Mouse (Mus musculus) hindbrain, embryonic 16.5 days (tissue): ENCODE data around the gene Etv3. TPM values are rescaled to one million over a fixed set of nuclear protein-coding genes. Genes with fewer than 3 reads are reported as not detected.
"Not testable (repeated sequence)": the region's sequence is repeated elsewhere in the genome, so short reads cannot be mapped to it uniquely, and the experiment has no call there.

Source experiments
- ATAC-seq: fragments of 200-750 bp; cut with Nextera tagmentation; 2 replicates; pipeline ENCODE4 v1.8.0; 2017; ENCODE audit warnings: moderate TSS enrichment, moderate library complexity
- H3K27ac ChIP-seq: fragments of 300-500 bp; sonication (generic); 2 replicates; pipeline ENCODE4 v1.5.1; 2014; ENCODE audit warnings: low read depth, mild to moderate bottlenecking, control low read depth, low read length, moderate library complexity
- H3K27me3 ChIP-seq: fragments of 300-500 bp; sonication (generic); replicated peaks from 2 replicates; pipeline ENCODE4 v1.6.1; 2014; ENCODE audit warnings: low read length; ENCODE audit not compliant: control insufficient read depth, insufficient read depth
- H3K36me3 ChIP-seq: fragments of 300-500 bp; sonication (generic); 2 replicates; pipeline ENCODE4 v1.6.1; 2014; ENCODE audit warnings: mild to moderate bottlenecking, low read length, moderate library complexity, mixed read lengths; ENCODE audit not compliant: control insufficient read depth, insufficient read depth
- H3K4me1 ChIP-seq: fragments of 300-500 bp; sonication (generic); 2 replicates; pipeline ENCODE4 v1.6.1; 2014; ENCODE audit warnings: low read depth, low read length; ENCODE audit not compliant: control insufficient read depth, insufficient read depth
- H3K4me2 ChIP-seq: fragments of 300-500 bp; sonication (generic); 2 replicates; pipeline ENCODE4 v1.6.1; 2014; ENCODE audit warnings: mild to moderate bottlenecking, low read length, control low read depth, moderate library complexity
- H3K4me3 ChIP-seq: fragments of 300-500 bp; sonication (generic); 2 replicates; pipeline ENCODE4 v1.5.1; 2014; ENCODE audit warnings: mild to moderate bottlenecking, low read length, control low read depth, moderate library complexity
- H3K9ac ChIP-seq: fragments of 300-500 bp; sonication (generic); 2 replicates; pipeline ENCODE4 v1.6.1; 2014; ENCODE audit warnings: low read depth, mild to moderate bottlenecking, control low read depth, low read length, moderate library complexity
- H3K9me3 ChIP-seq: fragments of 300-500 bp; sonication (generic); 2 replicates; pipeline ENCODE4 v1.6.1; 2014; ENCODE audit warnings: mild to moderate bottlenecking, low read length, moderate library complexity; ENCODE audit not compliant: control insufficient read depth
- WGBS: fragments of 180-500 bp; shearing (Covaris S2); extraction: QIAGEN DNeasy Blood & Tissue Kit; methylation state at CpG from one replicate; pipeline ENCODE4 v1.1.7; 2014; 5-methylcytosine and 5-hydroxymethylcytosine counted together
- polyA plus RNA-seq: library from polyadenylated mRNA; unstranded; fragments of >200 nt; fragmentation: Nextera tagmentation; extraction: Ambion mirVana; gene quantifications from 2 replicates; pipeline ENCODE4 v1.2.1, GENCODE M21; 2015

The Etv3 gene
- 9.2 and 10.3 TPM in 2 replicates for polyA plus RNA-seq

- peaks cover 20% of the 10 kb centered on the region for H3K36me3 ChIP-seq
- H3K4me2 ChIP-seq, result peak within 1 kb of the TSS; percentile 96
- peak within 1 kb of the TSS; percentile 89 for H3K27ac ChIP-seq
- peak; percentile 99 for ATAC-seq
- 6% methylated on average over 54 of the region's 64 CpGs for WGBS
- H3K4me1 ChIP-seq, result peaks cover 12% of the 10 kb centered on the region
- no peaks in the 10 kb centered on the region for H3K9me3 ChIP-seq
- peak within 1 kb of the TSS; percentile 99 for H3K9ac ChIP-seq
- no peaks in the 10 kb centered on the region for H3K27me3 ChIP-seq
- peak within 1 kb of the TSS; percentile 94 for H3K4me3 ChIP-seq
These were observed at the start of gene Etv3 for GRCm38 (mm10) chr3:87525043-87525836. Etv3 (plus strand) TSS chr3:87525407.

GRCm38 (mm10) chr3:87477948-87478347 is 47.3 kb upstream of the Etv3 start:
- H3K9ac ChIP-seq, H3K27ac ChIP-seq, ATAC-seq, H3K4me2 ChIP-seq, H3K36me3 ChIP-seq, H3K4me3 ChIP-seq, H3K9me3 ChIP-seq, H3K4me1 ChIP-seq, H3K27me3 ChIP-seq: not testable (repeated sequence)
- 82% methylated on average over 3 of the region's 3 CpGs for WGBS

- H3K27me3 ChIP-seq, H3K4me3 ChIP-seq, H3K9me3 ChIP-seq, H3K9ac ChIP-seq, ATAC-seq, H3K27ac ChIP-seq, H3K4me1 ChIP-seq, H3K36me3 ChIP-seq, H3K4me2 ChIP-seq: not testable (repeated sequence)
- WGBS, result 90% methylated on average over 6 of the region's 6 CpGs
These were observed 46.6 kb upstream of the Etv3 start for GRCm38 (mm10) chr3:87478596-87478995.

- not testable (repeated sequence) for ATAC-seq, H3K4me2 ChIP-seq, H3K4me3 ChIP-seq, H3K9ac ChIP-seq, H3K27ac ChIP-seq, H3K4me1 ChIP-seq, H3K36me3 ChIP-seq, H3K9me3 ChIP-seq, H3K27me3 ChIP-seq
These were observed 46.0 kb upstream of the Etv3 start for GRCm38 (mm10) chr3:87479230-87479629.

- H3K4me3 ChIP-seq, result no peak overlapping the region
- no peak for ATAC-seq
- H3K9me3 ChIP-seq, result no peaks in the 10 kb centered on the region
- H3K27me3 ChIP-seq, result no peaks in the 10 kb centered on the region
- H3K9ac ChIP-seq, result no peak overlapping the region
- no peaks in the 10 kb centered on the region for H3K4me1 ChIP-seq
- no peaks in the 10 kb centered on the region for H3K36me3 ChIP-seq
- 83% methylated on average over 4 of the region's 4 CpGs for WGBS
- no peak overlapping the region for H3K27ac ChIP-seq
- no peak overlapping the region for H3K4me2 ChIP-seq
These were observed 37.8 kb upstream of the Etv3 start for GRCm38 (mm10) chr3:87487392-87487791.

- Histone ChIP-seq H3K27ac (no peak overlapping the region), H3K4me3 (no peak overlapping the region), H3K36me3 (no peaks in the 10 kb centered on the region), H3K27me3 (no peaks in the 10 kb centered on the region), H3K4me2 (no peak overlapping the region), H3K9me3 (no peaks in the 10 kb centered on the region), H3K9ac (no peak overlapping the region), H3K4me1 (no peaks in the 10 kb centered on the region)
- 55% methylated on average over 2 of the region's 2 CpGs for WGBS
- no peak for ATAC-seq
These were observed 37.3 kb upstream of the Etv3 start for GRCm38 (mm10) chr3:87487911-87488310.

- Histone ChIP-seq H3K9ac (no peak overlapping the region), H3K27ac (no peak overlapping the region), H3K4me1 (no peaks in the 10 kb centered on the region), H3K4me2 (no peak overlapping the region), H3K4me3 (no peak overlapping the region), H3K27me3 (no peaks in the 10 kb centered on the region), H3K36me3 (no peaks in the 10 kb centered on the region), H3K9me3 (no peaks in the 10 kb centered on the region)
- no peak for ATAC-seq
- 82% methylated on average over 9 of the region's 9 CpGs for WGBS
These were observed 26.9 kb upstream of the Etv3 start for GRCm38 (mm10) chr3:87498266-87498665.

GRCm38 (mm10) chr3:87499072-87499471 is 26.1 kb upstream of the Etv3 start:
- ATAC-seq, result peak; percentile 30; the same call in 1 of the 2 replicates
- no peaks in the 10 kb centered on the region for H3K9me3 ChIP-seq
- H3K36me3 ChIP-seq, result no peaks in the 10 kb centered on the region
- H3K4me1 ChIP-seq, result no peaks in the 10 kb centered on the region
- H3K4me2 ChIP-seq, result no peak overlapping the region
- H3K9ac ChIP-seq, result no peak overlapping the region
- H3K27me3 ChIP-seq, result no peaks in the 10 kb centered on the region
- no peak overlapping the region for H3K4me3 ChIP-seq
- H3K27ac ChIP-seq, result no peak overlapping the region
- WGBS, result 21% methylated on average over 3 of the region's 3 CpGs

- Histone ChIP-seq H3K4me3 (no peak overlapping the region), H3K9ac (0 out of 2 replicates have a peak overlapping the region, but pooled peaks have one; percentile 23), H3K4me1 (no peaks in the 10 kb centered on the region), H3K27me3 (no peaks in the 10 kb centered on the region), H3K36me3 (no peaks in the 10 kb centered on the region), H3K27ac (no peak overlapping the region), H3K4me2 (no peak overlapping the region), H3K9me3 (no peaks in the 10 kb centered on the region)
- ATAC-seq, result no peak
- WGBS, result 83% methylated on average over 24 of the region's 24 CpGs
These were observed 24.8 kb upstream of the Etv3 start for GRCm38 (mm10) chr3:87500088-87501055.
